Mouse (Mus musculus): ENCODE results near the gene Tmco1. TPM values are rescaled to one million over a fixed set of nuclear protein-coding genes. Genes with fewer than 3 reads are reported as not detected.
A peak's percentile ranks its signal among the peaks of the same experiment; 100 is the strongest.
"Not testable (repeated sequence)": the region's sequence is repeated elsewhere in the genome, so short reads cannot be mapped to it uniquely, and the experiment has no call there.

Gene Tmco1
- total RNA-seq, 2 experiments from 2014 or later = 87.5 to 93.7 TPM

DNA sequence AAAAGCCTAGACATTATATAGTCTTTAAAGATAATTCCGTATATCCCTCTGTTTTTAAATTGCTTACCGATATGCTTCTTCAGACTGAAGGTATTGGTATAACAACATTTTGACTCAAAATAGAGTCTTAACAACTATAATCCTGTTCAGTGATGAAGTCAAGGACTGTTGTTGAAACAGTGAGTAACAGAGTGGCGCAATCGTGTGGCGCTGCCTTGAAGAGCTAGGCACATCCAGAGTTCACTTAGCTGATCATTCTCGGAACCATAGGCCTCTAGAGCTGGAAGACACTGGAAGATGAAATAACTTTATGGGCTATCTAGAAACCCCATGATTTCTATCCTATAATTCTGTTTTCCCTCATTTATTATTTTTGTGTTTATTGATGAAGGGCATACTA lies 13.5 kb downstream of the Tmco1 start:
- intact Hi-C loops (cut with DNase I) = no loop called here
- no peak for DNase-seq

DNA sequence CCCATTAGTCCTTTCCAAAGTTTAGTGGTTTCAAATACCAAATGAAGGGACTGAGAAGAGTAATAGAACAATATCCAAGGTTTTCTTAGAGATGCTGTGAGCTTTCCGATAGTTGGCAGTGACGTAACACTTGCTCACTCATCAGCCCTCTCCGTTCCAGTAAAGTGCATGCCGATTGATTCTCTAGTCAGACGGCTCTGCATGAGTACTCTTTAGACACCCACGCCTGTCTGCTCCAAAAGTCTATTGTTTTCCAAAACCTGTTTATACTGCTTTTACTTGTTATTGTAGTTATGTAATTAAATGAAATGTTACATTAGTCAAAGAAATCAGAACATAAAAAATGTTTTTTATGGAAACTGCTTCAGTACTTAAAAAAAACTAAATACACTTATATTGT lies 20.6 kb downstream of the Tmco1 start:
- intact Hi-C loops (cut with DNase I) = no loop called here
- no peak for DNase-seq

DNA sequence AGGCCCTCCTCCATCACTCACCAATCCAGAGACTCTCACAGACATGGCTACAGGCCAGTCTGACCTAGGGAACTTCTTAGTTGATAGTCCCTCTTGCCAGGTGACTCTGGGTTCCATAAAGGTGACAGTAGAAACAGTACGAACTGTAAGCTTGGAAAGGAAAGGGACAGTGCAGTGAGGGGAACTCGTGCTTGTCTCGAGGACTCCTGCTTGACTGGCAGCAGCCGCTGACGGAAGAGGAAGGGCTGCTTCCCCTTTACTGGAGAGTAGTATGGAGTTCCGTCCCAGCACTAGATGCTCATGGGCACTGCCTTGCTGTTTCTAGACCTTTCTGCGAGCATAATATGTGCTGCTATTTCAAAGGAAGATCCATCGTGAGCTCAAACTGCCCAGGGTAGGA lies 22.9 kb downstream of the Tmco1 start:
- no peak for DNase-seq
- intact Hi-C loops (cut with DNase I) = loop anchor here (10.0 kb wide), 1 partner anchor 536 kb away; no protein-coding TSS in a partner anchor

DNA sequence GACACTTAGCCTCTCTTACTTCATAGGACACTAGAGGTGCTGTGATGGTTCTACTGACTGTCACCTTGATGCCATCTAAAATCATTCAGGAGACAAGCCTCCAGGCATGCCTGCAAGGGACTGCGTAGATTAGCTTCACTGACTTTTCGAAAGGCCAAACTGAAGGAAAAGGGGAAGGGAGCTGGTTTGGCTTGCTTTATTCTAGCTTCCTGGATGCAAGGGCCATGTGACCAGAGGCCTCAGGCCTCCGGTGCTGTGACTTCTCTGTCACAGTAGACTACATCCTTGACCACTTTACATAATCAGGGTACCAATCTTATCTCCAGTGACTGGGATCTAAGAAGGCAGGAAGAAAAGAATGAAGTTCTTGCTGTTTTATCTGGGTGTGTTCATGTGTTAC lies 28.2 kb downstream of the Tmco1 start:
- intact Hi-C loops (cut with DNase I) = loop anchor here (1.0 to 10.0 kb wide), 3 partner anchors 24 to 542 kb away; no protein-coding TSS in a partner anchor
- no peak for DNase-seq

DNA sequence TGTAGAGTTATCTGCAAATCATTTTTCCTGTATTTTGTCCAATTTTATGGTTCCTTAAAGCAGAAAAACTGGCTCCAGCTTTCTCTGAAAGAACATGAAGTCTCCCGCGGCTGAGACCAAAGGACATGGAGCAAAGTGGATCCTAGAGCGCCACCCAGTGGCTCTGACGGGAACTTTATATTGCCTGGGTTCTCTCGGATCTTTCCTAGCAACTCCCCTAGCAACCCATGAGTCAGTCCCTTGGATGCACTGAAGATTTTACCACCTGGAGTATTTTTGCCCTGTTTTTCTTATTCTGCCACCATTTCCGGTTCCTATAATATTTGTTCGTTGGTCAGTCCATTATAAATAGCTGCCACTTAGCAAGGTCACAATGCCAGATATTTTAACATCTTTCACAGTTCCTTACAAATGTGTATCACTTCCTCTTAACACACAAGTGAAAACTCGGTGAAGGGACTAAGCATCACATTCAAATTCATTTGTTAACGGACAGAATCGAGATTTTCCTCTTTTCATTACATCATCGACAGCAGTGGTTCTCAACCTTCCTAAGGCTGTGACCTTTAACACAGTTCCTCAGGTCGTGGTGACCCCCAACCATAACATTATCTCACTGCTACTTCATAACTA lies 29.4 kb downstream of the Tmco1 start:
- intact Hi-C loops (cut with DNase I) = loop anchor here (2.0 to 10.0 kb wide), 2 partner anchors 25 to 543 kb away; no protein-coding TSS in a partner anchor
- DNase-seq = peak; percentile 82 to 86

DNA sequence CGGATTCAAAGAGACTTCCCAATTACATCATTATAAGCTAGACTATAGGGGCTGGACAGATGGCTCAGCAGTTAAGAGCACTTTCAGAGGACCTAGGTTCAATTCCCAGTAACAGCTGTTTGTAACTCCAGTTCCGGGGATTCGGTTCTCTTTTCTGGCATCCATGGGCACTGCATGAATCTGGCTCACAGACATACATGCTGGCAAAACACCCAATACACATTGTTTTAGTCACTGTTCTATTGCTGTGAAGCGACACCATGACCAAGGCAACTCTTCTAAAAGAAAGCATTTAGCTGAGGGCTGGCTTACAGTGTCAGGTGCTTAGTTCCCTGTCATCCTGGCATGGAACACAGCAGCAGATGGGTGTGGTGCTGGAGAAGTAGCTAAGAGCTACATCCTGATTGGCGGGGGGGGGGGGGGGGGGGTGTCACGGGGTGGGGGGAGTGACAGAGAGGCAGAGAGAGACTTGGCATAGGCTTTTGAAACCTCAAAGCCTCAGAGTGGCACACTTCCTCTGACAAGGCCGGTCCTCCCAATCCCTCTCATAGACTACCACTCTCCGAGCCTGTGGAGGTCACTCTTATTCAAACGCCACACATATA lies 31.1 kb downstream of the Tmco1 start:
- intact Hi-C loops (cut with DNase I) = loop anchor here (10.0 kb wide), 1 partner anchor 544 kb away; no protein-coding TSS in a partner anchor
- DNase-seq = no peak

DNA sequence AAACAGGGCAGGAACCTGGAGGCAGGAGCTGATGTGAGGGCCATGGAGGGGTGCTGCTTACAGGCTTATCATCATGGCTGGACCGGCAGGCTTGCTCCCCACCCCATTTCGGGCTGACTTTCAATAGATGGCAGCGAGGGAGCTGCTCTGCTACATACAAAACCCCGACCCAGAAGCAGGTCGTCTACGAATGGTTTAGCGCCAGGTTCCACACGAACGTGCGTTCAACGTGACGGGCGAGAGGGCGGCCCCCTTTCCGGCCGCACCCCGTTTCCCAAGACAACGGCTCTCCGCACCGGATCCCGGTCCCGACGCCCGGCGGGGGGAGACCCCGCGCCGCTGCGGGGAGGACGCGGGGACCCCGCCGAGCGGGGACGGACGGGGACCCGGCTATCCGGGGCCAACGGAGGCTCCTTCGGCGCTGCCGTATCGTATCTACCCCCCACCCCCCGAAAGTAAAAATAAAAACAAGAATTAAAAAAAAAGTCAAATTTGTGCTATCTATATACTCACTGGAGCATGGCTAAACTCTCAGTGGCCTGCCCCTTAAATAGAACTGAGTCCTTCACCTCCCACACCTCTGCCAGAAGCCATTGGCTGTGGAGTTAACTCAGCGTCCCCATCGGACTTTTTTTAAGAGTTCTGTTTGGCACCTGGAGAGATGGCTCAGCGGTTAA lies 32.1 kb downstream of the Tmco1 start:
- intact Hi-C loops (cut with DNase I) = no loop called here
- no peak for DNase-seq

DNA sequence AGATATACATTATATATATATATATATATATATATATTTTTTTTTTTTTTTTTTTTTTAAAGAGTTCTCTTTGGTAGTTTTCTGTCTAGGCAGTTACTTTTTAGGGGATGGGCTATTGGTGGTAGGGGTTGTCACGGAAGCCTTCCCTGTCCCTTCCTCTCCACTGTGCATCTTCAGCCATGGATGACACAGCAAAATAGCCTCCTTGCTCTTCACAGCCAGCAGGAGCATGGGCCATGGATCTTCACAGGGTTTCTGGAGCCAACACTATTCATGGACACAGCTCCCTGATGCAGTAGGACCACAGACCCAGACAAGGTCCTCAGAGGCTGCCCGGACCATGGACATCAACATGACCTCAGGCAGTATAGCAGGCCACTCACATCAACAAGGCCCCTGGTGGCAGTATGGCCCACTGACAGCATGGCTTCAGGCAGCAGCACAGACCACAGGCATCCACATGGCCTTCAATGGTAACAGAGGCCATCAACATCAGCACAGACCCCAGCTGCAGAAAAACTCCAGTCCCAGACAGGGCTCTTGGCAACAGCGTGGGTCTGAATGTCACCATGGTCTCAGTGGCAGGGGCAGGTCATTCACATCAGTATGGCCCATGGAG lies 32.8 kb downstream of the Tmco1 start:
- intact Hi-C loops (cut with DNase I) = no loop called here
- DNase-seq = no peak

DNA sequence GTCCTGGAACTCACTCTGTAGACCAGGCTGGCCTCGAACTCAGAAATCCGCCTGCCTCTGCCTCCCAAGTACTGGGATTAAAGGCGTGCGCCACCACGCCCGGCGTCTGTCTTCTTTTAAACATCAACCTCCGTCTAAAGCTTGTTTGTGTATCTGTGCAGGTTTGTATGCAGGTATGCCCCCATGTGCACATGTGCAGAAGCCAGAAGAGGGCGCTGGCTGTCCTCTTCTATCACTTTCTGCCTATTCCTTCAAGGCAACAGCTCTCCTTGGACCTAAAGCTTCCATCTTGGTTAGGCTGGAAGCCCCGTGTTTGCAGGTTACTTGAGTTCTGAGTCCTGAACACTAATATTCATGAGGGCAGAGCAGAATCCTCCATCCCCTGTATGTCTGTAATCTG lies 34.7 kb downstream of the Tmco1 start:
- intact Hi-C loops (cut with DNase I) = no loop called here
- DNase-seq = no peak

DNA sequence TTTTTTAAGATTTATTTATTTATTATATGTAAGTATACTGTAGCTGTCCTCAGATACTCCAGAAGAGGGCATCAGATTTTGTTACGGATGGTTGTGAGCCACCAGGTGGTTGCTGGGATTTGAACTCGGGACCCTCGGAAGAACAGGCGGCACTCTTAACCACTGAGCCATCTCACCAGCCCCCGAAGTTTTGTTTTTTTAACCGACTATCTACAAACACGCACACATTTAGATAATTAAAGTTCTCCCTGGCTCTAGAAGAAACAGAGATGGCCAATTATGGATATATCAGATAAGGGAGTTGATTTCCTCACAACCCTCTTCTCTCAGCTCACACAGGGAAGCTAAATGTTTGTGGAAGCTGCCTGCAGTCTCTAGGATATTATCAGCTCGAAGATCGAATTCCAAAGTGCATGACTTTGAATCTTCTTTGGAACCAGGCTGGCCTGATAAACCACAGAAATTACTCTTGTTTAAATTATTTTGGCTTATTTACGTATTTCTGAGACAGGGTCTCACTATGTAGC lies 37.9 kb downstream of the Tmco1 start:
- DNase-seq; intact Hi-C loops (cut with DNase I): not testable (repeated sequence)

DNA sequence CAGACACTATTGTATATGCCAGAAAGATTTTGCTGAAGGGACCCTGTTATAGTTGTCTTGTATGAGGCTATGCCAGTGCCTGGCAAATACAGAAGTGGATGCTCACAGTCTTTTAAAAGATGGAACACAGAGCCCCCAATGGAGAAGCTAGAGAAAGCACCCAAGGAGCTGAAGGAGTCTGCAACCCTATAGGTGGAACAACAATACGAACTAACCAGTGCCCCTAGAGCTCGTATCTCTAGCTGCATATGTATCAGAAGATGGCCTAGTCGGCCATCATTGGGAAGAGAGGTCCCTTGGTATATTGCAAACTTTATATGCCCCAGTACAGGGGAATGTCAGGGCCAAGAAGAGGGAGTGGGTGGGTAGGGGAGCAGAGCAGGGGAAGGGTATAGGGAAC lies 41.0 kb downstream of the Tmco1 start:
- intact Hi-C loops (cut with DNase I); DNase-seq: not testable (repeated sequence)

DNA sequence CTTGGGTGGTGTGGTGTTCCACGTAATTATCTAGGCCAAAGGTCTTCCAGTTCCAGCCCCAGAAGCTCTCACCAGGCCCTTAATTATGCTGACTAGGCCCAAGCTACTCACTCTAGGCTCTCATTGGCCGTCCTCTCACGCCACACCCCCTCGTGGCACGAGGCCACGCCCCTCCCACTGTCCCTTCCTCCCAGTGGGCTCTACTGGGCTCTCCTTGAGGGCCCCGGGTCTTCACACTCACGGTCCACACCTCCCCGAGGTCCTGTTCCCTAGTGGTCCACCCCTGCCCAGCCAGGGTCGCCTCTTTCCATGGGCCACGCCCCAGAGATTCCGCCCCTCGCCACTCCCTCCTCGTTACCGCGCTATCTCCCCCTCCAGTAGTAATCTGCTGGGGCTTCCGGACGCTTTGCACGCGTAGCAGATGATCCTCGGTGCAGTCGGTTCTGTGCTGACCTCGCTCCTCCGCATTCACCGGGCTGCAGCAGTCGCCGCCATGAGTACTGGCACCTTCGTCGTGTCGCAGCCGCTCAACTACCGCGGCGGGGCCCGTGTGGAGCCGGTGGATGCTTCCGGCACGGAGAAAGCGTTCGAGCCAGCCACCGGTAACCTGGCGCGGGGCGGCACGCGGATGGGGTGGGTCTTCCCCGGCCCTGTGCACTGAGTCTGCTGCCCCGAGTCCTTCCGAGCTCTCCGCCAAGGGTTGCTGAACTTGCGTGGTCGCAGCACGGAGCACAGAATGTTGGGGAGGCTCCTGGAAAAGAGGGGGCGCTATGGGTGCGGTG lies 41.8 kb downstream of the Tmco1 start, which contains the start of gene Aldh9a1:
TSS of gene Aldh9a1 (plus strand) at position 177 of the 782 bp plus-strand sequence.
- intact Hi-C loops (cut with DNase I) = no loop called here
- peak; percentile 94 for DNase-seq

DNA sequence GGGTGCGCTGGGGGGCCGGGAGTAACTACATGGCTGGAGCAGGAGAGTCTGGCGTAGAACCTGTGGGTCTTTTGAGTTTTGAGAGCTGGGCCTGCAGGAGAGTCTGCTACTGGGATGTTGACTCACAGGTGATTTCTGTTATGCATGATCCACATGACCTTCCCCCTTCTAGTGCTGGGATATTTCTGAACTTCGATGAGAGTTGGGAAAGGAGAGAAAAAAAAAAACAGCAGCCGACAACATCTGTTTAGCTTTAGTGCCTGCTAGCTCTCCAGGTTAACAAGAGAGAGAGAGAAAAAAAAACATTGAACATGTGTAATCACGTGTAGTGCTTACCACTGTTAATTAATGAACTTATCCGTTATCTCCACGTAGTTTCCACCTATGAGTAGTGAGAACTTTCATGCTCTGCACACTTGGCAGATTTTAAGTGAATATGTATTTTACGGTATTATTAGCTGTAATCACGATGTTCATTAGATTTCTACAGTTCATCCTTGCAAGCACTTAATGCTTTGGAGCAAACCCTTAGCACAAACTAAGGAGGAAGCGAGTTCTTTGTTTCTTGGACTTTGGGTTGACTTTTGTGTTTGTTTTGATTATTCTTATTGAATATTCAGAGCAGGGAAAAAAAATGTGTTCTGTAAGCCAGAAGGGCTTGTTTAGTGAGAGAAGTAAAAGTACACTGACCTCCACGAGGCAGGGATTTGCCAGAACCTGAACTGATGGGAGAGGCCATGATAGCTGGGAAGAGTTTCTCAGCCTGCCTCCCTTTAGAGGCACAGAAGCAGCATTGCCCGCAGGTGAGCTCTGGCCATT lies 42.6 kb downstream of the Tmco1 start:
- DNase-seq = no peak
- intact Hi-C loops (cut with DNase I) = no loop called here

DNA sequence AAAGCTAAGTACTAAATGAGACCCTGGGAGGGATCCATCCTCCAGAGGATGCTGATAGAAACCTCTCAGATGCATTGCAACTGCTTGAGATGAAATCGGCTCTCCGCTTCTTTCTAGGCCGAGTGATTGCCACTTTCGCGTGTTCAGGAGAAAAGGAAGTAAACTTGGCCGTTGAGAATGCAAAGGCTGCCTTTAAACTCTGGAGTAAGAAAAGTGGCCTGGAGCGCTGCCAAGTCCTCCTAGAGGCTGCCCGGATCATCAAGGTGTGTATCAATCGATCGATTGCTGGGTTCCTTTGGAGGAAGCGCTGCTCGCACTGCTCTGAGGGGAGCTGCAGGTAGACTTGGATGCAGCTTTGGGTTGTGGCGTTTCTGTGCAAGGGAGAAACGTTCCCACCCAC lies 44.2 kb downstream of the Tmco1 start:
- no peak for DNase-seq
- intact Hi-C loops (cut with DNase I) = no loop called here

DNA sequence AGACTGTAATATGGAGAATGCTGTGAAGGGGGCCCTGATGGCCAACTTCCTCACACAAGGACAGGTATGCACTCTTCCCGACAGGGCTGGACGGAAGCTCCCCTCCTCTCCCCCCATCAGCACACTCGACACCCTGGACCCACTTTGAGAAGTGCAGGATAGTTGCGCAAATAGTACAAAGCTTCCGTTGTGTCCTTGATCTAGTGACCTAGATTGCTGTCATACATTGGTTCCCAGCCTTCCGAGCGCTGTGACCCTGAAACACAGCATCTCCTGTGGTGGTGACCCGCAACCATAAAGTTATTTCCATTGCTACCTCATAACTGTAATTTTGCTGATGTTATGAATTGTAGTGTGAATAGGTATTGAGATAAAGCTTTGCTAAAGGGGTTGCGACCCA lies 49.2 kb downstream of the Tmco1 start:
- no peak for DNase-seq
- intact Hi-C loops (cut with DNase I) = no loop called here

DNA sequence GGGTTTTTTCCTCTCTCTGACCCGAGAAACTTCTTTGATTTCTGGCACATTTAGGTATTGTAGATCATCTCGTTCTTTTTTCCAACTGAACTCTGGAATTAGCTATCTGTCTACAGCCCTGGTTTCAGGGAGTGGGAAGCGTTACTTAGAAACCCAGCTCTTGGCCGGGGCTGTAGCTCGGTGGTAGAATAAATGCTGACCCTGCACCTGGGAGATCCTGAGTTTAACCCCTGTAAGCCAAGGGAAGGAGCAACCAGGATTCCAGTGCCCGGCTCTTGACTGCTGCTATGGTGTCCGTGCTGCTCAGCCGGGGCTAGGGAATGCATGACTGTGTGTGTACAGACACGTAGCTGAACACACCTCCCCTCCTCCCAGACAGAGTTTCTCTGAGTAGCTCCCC lies 50.6 kb downstream of the Tmco1 start:
- DNase-seq = no peak
- intact Hi-C loops (cut with DNase I) = no loop called here

DNA sequence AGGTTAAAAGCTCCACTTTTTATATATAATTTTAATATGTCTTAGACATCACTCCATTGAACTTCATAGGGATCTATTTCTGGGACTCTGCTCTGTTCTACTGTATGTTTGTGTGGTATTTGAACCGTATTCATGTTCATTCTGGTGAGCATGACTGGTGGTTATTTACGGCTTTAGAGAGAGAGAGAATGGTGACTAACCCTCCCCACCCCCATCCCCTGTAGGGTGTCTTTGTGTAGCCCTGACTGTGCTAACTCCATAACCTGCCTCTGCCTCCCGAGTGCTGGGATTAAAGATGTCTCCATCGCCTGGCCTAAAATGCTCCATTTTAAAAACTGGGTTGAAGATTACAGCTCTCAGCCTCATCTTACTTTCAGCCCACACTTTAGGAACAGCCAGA lies 52.1 kb downstream of the Tmco1 start:
- intact Hi-C loops (cut with DNase I) = no loop called here
- no peak for DNase-seq

DNA sequence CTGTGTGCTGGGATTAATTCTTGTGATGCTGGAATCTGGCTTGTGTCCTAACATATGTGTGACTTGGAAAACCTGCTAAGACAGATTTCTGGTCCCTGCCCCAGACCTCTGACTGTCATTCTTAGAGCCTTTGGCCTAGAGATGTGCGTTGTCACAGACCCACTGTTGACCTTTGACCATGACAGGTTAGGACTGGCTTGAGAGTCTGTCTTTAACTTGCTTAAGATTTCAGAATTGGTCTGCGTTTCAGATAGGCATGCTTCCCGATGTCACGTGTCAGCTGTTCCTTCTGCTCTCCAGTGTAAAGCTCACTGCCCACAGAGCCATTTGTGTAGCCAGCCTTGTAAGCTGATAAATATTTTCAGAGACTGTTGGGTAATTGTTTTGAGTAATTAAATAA lies 54.6 kb downstream of the Tmco1 start:
- intact Hi-C loops (cut with DNase I) = no loop called here
- no peak for DNase-seq

DNA sequence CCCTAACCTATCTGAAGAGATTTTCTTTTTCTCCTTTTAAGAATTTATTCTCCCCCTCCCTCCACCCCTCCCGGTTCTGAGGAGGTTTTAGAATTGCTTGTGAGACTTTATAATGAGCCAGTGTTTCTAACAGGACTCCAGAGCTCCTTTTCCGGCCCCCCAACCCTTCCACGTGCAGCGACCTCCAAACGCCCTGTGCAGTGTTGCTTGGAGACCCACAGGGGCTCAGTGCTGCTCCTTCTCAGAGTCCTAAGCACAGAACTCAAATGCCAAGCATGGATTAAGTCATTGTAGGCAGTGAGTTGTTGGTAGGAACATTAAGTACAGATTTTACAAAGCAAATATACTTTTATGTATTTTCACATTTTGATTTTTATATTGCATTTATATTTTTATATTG lies 55.1 kb downstream of the Tmco1 start:
- intact Hi-C loops (cut with DNase I) = no loop called here
- no peak for DNase-seq

DNA sequence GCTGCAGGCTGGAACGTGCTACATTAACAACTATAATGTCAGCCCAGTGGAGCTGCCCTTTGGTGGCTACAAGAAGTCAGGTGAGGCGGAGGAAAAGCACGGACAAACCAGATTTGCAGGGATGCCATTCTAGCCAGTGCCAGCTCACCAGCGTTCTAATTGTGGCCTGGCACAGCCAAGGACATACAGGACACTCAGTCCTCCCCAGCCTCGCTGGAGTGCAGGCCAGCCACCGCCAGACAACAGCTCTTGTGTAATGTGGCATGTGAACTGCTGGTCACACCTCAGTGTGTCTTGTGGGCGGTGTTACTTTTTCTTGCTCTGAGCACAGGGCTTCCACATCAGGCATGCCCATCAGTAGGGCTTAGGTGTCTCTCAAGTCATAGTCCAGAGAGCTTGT lies 57.6 kb downstream of the Tmco1 start:
- intact Hi-C loops (cut with DNase I) = no loop called here

More for the DNA sequence above, 57.6 kb downstream of the Tmco1 start:
- peak; percentile 28 to 43 for DNase-seq
